Mouse (Mus musculus) ES-Bruce4 (cell line): ENCODE data around the gene Nkain1. TPM values are rescaled to one million over a fixed set of nuclear protein-coding genes. Genes with fewer than 3 reads are reported as not detected.

Source experiments
- H3K27ac ChIP-seq: 2 replicates; pipeline ENCODE4 v1.5.1; 2012; ENCODE audit warnings: low read length, inconsistent platforms; ENCODE audit not compliant: insufficient read depth
- H3K27me3 ChIP-seq: 2 replicates; pipeline ENCODE4 v1.6.1; 2012; ENCODE audit warnings: mild to moderate bottlenecking, low read length, inconsistent platforms; ENCODE audit not compliant: control insufficient read depth, poor library complexity, insufficient read depth, severe bottlenecking
- H3K36me3 ChIP-seq: 2 replicates; pipeline ENCODE4 v1.6.1; 2012; ENCODE audit warnings: inconsistent platforms, mild to moderate bottlenecking, low read length, moderate library complexity; ENCODE audit not compliant: control insufficient read depth, poor library complexity, insufficient read depth, severe bottlenecking
- H3K4me1 ChIP-seq: one replicate; pipeline ENCODE4 v1.8.1; 2011; ENCODE audit warnings: low read length; ENCODE audit not compliant: control insufficient read depth, insufficient read depth
- H3K4me3 ChIP-seq: 2 replicates; pipeline ENCODE4 v1.5.1; 2011; ENCODE audit warnings: low read depth, mild to moderate bottlenecking, low read length
- H3K9ac ChIP-seq: 2 replicates; pipeline ENCODE4 v1.6.1; 2012; ENCODE audit warnings: low read depth, mild to moderate bottlenecking, inconsistent platforms; ENCODE audit not compliant: poor library complexity, severe bottlenecking
- H3K9me3 ChIP-seq: replicated peaks from 2 replicates; pipeline ENCODE4 v1.6.1; 2012; ENCODE audit warnings: mild to moderate bottlenecking, low read length, inconsistent platforms; ENCODE audit not compliant: control insufficient read depth, poor library complexity, insufficient read depth, severe bottlenecking
- CTCF ChIP-seq: IDR thresholded peaks from one replicate; pipeline ENCODE4 v1.8.1; 2011; ENCODE audit warnings: low read depth, low read length
- EP300 ChIP-seq: IDR thresholded peaks from 2 replicates; pipeline ENCODE4 v1.6.1; 2011; ENCODE audit warnings: low read depth, low read length; ENCODE audit not compliant: insufficient read depth
- POLR2A ChIP-seq: IDR thresholded peaks from one replicate; pipeline ENCODE4 v1.8.1; 2011; ENCODE audit warnings: low read length; ENCODE audit not compliant: insufficient read depth
- polyA plus RNA-seq: library from polyadenylated mRNA; stranded (reverse); fragments of >200 nt; gene quantifications from 2 replicates; pipeline ENCODE4 v1.2.4, GENCODE M21; 2011; ENCODE audit warnings: low read depth; ENCODE audit not compliant: missing spikeins, insufficient read depth, insufficient read length

Nkain1 gene
- polyA plus RNA-seq, 1 experiment = 55.9 TPM

GRCm38 (mm10) chr4:130573351-130574047, 474 bp downstream of the Nkain1 start:
- Histone ChIP-seq H3K9ac (peak overlapping the region; percentile 80), H3K4me1 (peaks cover 7% of the 10 kb centered on the region), H3K9me3 (no peaks in the 10 kb centered on the region), H3K27me3 (no peaks in the 10 kb centered on the region), H3K4me3 (peak overlapping the region; percentile 72), H3K27ac (no peak overlapping the region), H3K36me3 (no peaks in the 10 kb centered on the region)
- TF ChIP-seq EP300 = no peak
- TF ChIP-seq CTCF = no peak
- TF ChIP-seq POLR2A = no peak

- H3K4me1 ChIP-seq = peaks cover 7% of the 10 kb centered on the region
Observed at GRCm38 (mm10) chr4:130573012-130573350, 992 bp downstream of the Nkain1 start.

GRCm38 (mm10) chr4:130572545-130572944, 1.4 kb downstream of the Nkain1 start:
- TF ChIP-seq CTCF = no peak
- TF ChIP-seq EP300 = 0 out of 2 replicates have a peak, but pooled peaks have one; percentile 45
- H3K9ac ChIP-seq = peak overlapping the region; percentile 80; the same call in 1 of the 2 replicates
- peaks cover 7% of the 10 kb centered on the region for H3K4me1 ChIP-seq
- peak overlapping the region; percentile 72 for H3K4me3 ChIP-seq
- H3K27me3 ChIP-seq = no peaks in the 10 kb centered on the region
- H3K36me3 ChIP-seq = no peaks in the 10 kb centered on the region
- no peak overlapping the region for H3K27ac ChIP-seq
- no peaks in the 10 kb centered on the region for H3K9me3 ChIP-seq

More at GRCm38 (mm10) chr4:130573012-130573350, 992 bp downstream of the Nkain1 start:
- no peaks in the 10 kb centered on the region for H3K36me3 ChIP-seq
- H3K4me3 ChIP-seq = peak overlapping the region; percentile 72
- H3K27me3 ChIP-seq = no peaks in the 10 kb centered on the region
- no peak overlapping the region for H3K27ac ChIP-seq
- TF ChIP-seq EP300 = no peak
- TF ChIP-seq POLR2A = no peak
- no peak for TF ChIP-seq CTCF
- peak overlapping the region; percentile 80 for H3K9ac ChIP-seq
- no peaks in the 10 kb centered on the region for H3K9me3 ChIP-seq

- no peaks in the 10 kb centered on the region for H3K27me3 ChIP-seq
- H3K27ac ChIP-seq = no peak overlapping the region
- no peaks in the 10 kb centered on the region for H3K9me3 ChIP-seq
- H3K36me3 ChIP-seq = no peaks in the 10 kb centered on the region
- no peak for TF ChIP-seq CTCF
- TF ChIP-seq EP300 = no peak
- TF ChIP-seq POLR2A = no peak
- peaks cover 7% of the 10 kb centered on the region for H3K4me1 ChIP-seq
- H3K4me3 ChIP-seq = no peak overlapping the region
- H3K9ac ChIP-seq = no peak overlapping the region
Observed at GRCm38 (mm10) chr4:130570941-130571720, 2.8 kb downstream of the Nkain1 start.

GRCm38 (mm10) chr4:130568043-130568978, 5.7 kb downstream of the Nkain1 start:
- no peak overlapping the region for H3K4me3 ChIP-seq
- H3K4me1 ChIP-seq = peaks cover 7% of the 10 kb centered on the region
- no peaks in the 10 kb centered on the region for H3K9me3 ChIP-seq
- TF ChIP-seq CTCF = no peak
- no peak for TF ChIP-seq POLR2A
- no peak for TF ChIP-seq EP300
- no peak overlapping the region for H3K9ac ChIP-seq
- no peaks in the 10 kb centered on the region for H3K36me3 ChIP-seq
- no peak overlapping the region for H3K27ac ChIP-seq
- H3K27me3 ChIP-seq = no peaks in the 10 kb centered on the region
